Mouse (Mus musculus): ENCODE results near the gene Slc25a45.
A peak's percentile ranks its signal among the peaks of the same experiment; 100 is the strongest.

Gene Slc25a45

GRCm38 (mm10) chr19:5840890-5841388, 36.7 kb upstream of the Slc25a45 start:
- no peak for DNase-seq (ENCODE audit: low read depth)

DNA sequence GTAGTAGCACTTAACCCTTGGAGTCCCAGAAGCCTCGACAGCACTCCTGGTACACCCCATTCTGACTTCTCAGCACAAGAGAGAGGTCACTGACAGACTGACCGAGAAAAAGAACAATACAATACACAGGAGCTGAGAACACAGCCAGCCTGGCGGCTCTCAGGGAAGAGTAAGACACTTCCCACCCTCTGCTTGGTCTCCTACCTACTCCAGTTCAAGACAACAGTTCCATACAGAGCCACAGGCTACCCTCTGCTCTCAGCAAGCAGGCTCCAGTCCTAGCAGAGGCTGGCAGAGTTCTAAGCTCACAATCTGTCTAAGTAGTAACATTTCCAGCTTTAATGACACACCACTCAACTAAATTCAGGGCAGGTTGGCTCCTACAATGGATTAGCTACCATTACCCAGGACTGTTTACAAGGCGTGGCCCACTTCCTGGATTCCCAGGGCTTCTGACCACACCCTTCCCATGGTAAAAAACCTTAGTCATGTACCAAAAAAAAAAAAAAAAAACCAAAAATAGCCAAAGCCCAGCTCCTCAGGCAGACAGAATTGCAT, 36.1 kb upstream of the Slc25a45 start:
- DNase-seq (ENCODE audit: low read depth), result peak; percentile 59

DNA sequence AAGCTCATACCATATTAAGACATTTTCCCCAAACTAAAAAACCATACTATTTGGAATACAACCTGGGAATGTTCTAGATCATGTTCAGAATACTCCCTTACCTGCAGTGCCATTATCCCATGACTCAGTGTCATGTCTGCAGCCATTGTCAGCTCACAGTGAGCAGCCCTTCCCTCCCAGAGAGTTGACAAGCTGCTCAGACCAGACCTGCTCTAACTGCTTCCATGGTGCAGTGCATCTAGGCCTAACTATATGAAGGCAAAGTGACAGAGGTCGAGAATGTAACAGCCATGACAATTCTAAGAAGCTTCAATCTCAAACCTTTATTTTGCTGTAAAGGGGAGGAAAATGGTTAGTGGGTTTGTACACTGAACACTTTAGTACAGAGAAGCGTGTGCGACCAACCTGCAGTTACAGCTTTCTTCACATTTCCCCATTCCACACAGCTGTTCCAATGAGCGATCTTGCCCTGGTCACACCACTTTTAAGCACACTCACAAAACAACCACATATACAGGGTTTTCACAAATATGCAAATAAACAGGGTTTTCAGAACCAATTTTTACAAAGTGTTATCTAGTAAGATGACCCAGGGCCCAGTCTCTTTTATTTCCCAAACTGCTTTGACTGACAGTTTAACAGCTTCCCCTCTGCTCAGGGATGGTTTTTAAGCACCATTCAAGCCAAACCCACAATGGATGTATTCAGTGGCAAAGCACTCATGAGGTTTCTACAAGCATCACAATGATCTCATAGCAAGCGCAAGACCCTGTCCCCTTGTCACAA, 35.4 kb upstream of the Slc25a45 start:
- DNase-seq (ENCODE audit: low read depth), result peak; percentile 39

DNA sequence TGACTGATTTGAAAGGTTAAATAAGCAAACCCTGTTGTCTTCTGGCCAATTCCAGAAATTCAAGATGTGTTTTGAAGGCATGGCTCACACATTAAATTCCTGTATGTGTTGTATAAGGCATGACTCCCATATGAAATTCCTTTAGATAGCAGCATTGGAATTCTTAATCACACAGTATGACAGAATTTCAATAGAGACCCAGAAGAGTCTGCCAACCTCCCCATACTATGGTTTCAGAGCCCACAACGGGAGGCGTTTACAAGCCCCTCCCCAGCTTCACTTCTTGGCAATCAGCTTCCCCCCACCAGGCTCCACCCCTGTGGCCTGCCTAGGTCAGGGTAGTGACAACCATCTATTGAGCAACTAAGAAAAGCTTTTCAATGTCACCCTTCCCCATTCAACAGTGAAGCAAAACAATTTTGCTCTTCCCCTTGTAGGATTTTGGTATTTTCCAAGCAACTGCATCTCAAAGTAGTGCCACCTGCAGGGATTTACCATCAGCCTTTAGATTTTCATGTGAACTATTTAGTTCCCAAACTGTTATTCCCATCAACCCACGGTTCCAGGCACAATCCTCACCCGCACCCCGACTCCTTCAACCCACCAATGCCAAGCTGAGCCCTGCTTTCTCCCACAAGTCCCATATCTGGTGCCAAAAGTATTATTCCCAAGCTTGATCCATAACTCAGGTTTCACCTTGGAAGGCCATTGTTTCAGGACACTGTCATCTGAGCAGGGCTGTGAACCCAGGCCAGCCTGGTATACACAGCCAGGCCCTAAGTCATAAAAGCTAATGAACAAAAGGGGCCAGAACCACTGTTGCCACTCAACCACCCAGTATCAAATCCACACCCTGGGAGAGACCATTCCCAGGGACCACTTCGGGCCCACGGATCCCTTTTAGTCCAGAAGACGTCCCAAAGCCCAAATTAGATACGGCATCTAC, 34.5 kb upstream of the Slc25a45 start:
- peak; percentile 22 for DNase-seq (ENCODE audit: low read depth)

- DNase-seq (ENCODE audit: low read depth), result no peak
Measured at GRCm38 (mm10) chr19:5843781-5844691, 33.6 kb upstream of the Slc25a45 start.

DNA sequence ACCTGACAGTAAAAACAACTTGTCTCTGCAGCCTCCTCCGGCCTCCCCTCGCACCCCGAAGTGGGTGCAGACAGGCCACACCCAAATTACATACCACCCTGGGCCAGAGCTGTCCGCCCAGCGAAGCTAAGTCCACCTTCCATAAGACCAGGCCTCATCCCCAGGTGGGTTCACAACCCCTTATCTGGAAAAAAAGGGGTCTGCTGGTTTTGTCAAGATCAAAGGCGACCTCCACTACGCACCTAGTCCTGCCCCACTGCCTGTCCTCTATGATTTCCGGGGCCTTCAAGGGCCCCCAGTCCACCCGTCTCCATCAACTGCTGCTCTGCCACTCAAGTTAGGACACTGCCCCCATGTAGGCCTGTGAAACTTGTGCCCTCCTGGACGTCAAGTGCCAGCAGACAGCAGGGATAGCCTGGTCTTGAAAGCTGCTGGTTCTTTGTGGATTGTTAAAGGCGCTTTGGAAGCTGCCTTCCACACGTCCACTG, 32.7 kb upstream of the Slc25a45 start:
- no peak for DNase-seq (ENCODE audit: low read depth)

DNA sequence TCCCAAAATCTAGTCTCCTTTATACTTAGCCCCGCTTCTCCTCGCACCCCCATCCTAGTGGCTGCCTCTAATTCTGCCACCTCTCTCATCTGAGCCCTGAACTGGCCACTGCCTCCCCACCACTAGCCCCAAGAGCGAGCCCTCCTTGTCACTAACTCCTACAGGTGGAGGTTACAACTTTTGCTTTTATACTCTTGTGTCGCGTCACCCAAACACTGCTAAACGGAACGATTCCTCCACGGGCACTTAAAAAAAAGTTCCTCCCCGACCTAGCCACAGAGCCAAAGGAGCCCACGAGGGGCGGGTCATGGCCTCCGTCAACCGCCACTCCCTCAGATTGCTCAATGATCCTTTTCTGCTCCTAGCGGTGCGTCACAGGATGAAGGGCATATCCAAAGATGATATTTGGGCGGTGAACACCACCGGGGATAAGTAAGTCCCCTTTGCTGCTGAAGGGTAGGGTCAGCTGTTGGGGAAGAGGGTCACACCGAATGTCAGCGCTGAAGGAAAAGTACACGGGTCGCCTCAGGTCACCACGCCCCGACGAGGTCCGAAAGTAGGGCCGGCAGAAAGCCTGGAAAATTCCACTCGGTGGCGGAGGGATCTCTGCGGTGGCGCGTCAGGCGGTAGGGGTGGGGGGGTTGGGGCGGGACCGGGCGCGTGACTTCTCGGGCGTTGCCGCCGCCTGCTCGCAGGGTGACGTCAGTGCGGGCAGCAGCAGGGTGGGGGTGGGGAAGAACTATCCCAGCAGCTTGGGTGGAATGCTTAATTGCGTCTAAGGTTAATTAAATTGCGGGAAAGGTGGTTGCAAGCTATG, 32.1 kb upstream of the Slc25a45 start:
- peak; percentile 95 for DNase-seq (ENCODE audit: low read depth)

- peak; percentile 35 for DNase-seq (ENCODE audit: low read depth)
Measured at GRCm38 (mm10) chr19:5846154-5846553, 31.5 kb upstream of the Slc25a45 start.

DNA sequence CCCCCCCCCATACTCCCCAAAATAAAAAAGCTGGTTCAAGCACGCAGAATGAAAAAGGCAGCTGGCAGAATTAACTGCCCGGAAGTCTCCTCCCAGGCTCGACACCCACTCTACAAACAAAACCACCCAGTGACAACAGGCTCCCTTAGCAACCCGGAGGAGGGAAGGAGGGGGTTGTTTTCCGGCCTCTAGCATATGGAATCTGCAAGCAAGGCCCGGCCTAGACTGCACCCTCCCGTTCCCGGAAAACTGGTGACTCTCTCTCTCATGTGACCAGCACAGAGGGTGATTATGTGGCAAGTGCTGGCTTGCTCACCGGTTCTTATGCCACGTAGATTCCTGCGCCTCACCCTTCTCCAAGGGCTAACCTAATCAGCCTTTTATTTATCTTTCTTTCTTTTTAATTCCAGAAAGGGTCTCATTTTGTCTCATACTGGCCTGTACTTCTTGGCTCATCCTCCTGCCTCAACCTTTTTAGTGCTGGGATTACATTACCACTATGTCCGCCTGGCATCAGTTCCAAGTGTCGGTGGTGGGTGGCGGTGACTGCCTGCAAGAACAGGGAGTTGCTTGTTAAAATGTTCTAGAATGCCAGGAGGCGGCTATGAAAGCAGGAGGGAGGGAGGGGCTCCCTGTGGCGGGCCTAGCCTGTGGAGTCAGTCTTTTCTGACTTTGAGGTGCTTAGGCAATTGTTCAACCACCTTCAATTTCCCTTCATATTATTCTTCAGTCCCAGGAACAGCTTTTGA, 30.9 kb upstream of the Slc25a45 start:
- peak; percentile 98 for DNase-seq (ENCODE audit: low read depth)

GRCm38 (mm10) chr19:5847306-5847796, 30.3 kb upstream of the Slc25a45 start:
- peak; percentile 19 for DNase-seq (ENCODE audit: low read depth)

- peak; percentile 85 for DNase-seq (ENCODE audit: low read depth)
Measured at GRCm38 (mm10) chr19:5848032-5848825, 29.4 kb upstream of the Slc25a45 start.

GRCm38 (mm10) chr19:5848826-5849672, 28.6 kb upstream of the Slc25a45 start:
- peak; percentile 14 for DNase-seq (ENCODE audit: low read depth)

- peak; percentile 81 for DNase-seq (ENCODE audit: low read depth)
Measured at GRCm38 (mm10) chr19:5849843-5850527, 27.6 kb upstream of the Slc25a45 start.

- DNase-seq (ENCODE audit: low read depth), result no peak
Measured at GRCm38 (mm10) chr19:5850860-5851259, 26.7 kb upstream of the Slc25a45 start.

DNA sequence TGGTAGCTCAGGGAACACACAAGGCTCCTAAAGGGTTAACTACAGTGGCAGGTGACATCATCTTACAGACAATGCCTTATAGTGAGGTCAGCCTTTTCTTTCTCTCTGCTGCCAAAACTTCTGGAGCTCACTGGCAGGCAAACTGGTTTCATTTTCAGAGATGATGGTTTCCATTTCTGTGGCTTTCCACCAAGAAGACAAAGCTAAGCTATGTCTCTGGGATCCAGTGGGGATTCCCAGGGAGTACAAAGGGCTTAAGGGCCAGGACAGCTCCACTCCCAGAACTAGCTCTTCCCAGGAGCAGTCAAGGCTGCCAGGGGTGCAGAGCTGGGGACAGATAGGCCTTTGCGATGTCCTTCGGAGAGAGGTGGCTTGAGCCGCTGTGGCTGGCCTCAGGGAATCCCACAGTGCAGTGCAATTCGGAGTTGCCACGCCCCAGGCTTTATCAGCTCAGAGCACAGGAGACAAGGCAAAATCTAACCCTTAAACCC, 26.1 kb upstream of the Slc25a45 start:
- peak; percentile 36 for DNase-seq (ENCODE audit: low read depth)

DNA sequence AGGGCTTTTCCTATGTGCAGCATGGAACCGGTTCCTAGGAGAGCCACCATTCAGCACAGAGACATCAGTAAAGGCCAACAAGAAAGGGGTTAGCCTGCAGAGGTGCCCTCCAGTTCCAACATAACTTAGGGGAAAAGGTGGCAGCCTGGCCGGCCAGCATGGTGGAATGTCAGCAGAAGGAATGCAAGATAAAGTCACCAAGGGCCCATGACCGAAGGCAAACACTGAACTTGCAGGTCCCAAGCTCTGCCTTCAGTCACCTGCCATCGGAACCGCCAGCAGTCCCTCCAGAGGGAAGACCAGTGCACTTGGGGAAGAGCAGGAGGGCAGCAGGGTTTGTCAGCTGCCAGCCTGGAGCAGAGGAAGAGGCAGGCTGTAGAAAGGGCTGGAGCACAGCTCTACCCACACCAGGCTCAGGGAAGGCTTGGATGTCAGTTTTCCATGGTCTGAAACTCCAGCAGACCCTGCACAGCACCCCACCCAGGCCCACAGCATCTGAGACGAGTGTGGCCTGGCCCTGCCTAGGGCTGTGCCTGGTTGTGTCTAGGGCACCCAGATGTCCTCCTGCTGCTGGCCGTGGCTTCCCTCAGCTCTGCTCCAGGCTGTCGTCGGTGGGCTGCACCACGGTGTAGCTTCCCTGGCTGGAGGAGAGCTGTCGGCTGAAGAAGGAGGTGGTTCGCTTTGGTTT, 25.4 kb upstream of the Slc25a45 start:
- DNase-seq (ENCODE audit: low read depth), result no peak
